Mouse (Mus musculus) heart, postnatal 25 days (tissue): ENCODE measurements around the gene Gm15517. TPM values are rescaled to one million over a fixed set of nuclear protein-coding genes. Genes with fewer than 3 reads are reported as not detected.
A peak's percentile ranks its signal among the peaks of the same experiment; 100 is the strongest.
"Not testable (repeated sequence)": the region's sequence is repeated elsewhere in the genome, so short reads cannot be mapped to it uniquely, and the experiment has no call there.

ENCODE experiments used
- DNase-seq: peaks from one replicate; pipeline ENCODE4 v3.0.0; 2022; ENCODE audit warnings: low spot score
- intact Hi-C: fragments of 180-260 bp; cut with DNase I; formaldehyde crosslinking; loops from one replicate; pipeline ENCODE4 v1.15.1; 2025
- total RNA-seq, 2 experiments: library from RNA; stranded (reverse); gene quantifications; 2 replicates each; pipeline ENCODE4 v1.2.3; 2021

Gene Gm15517
- not detected for total RNA-seq

DNA sequence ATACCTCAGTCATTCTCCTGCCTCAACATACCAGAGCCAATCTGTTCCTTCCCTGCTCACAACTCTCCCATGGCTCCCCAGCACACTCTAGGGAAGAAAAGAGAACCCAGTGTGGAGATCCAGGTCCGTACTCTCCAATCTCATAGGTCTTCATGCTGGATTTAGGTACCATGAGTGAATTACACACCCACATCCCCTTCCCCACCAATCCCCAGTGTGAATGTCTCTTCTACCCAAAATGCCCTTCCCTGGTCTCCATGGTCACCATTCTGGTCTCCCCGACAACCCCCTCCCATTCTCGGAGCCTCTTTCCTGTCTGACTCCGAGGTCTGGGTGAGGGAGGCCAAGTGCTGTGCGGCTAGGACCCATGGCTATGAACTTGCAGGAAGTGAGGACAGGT lies at the start of gene Gm15517:
Gene Gm15517, plus strand, starts transcription at position 301 of the 400 bp plus-strand sequence.
- intact Hi-C loops = loop anchor here (5.0 kb wide), 1 partner anchor 41 kb away; no protein-coding TSS in a partner anchor
- no peak for DNase-seq

DNA sequence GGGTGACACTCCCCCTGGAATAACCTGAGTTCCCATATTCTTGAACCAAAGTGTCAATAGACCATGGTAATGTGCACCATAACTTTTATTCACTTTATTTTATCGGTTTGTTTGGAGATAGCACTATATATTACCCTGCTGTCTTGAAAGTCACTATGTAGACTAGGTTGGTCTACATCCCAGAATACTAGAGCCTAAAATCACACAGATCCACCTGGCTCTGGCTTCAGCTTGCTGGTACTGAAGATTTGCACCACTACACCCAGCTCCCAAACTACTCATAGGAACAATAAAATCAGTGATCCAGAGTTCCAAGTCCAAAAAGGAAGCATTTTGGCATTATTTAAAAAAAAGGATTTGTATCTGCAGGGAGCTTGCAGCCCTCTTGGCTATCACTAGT lies 45.6 kb upstream of the Gm15517 start, which contains the start of gene Klk1b5:
Gene Klk1b5, plus strand, starts transcription at position 301 of the 400 bp plus-strand sequence.
- DNase-seq = no peak
- intact Hi-C loops = no loop called here

DNA sequence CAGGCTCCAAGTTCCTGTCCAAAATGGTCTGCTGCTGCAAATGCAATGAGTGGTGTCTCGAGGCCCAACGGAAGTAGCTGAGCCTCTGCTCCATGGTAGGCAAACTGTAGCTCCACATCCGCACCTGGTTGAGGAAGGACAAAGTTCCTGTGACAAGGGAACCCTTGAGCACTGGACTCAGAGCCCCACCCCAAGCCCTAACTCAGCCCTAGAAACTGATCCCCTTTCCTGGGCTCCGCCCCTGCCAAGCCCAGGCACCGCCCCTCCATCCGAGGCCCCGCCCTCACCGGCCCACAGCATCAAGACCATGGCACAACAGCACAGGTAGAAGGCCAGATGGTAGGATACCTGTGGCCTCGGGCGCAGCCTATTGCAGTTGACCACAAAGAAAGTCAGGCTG lies 39.6 kb upstream of the Gm15517 start:
- intact Hi-C loops = not testable (repeated sequence)

DNA sequence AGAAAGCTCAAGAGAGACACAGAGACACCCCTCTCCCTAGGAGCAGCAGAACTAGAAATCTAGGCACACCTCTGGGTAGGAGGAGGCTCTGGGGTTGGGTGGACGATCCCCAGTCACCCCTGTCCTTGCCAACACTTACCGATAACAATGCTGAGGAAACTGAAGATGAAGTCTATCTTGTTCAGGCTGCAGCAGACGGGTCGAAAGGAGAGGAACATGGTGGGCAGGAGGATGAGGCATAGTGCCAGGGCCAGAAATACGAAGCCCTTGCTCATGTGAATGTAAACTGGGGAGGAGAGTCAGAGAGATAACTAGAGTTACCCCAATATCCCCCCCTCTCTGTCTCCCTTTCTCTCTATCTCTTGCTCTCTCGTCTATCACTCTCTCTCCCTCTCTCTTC lies 38.9 kb upstream of the Gm15517 start:
- intact Hi-C loops = not testable (repeated sequence)

More for the DNA sequence above, 39.6 kb upstream of the Gm15517 start:
- not testable (repeated sequence) for DNase-seq

DNA sequence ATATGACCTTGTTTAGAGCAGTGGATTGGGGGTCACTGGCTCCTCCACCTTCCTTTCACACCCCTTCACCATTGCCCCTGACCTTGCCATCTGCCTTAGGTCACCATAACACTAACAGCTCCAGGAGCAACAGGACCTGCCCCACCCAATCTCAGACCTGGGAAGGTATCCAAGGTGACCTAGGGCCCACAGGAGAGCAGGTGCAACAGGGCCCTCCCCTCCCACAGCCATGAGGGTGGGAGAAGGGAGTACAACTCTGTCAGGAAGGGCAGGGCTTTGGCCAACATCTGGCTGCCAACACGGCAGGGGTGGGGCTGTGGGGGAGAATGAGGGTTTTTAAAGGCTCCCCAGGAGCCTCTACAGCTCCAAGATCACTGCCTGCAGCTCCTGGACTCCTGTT lies 36.2 kb upstream of the Gm15517 start, which contains the start of gene Klk1:
Gene Klk1, plus strand, starts transcription at position 285 of the 400 bp plus-strand sequence.
- intact Hi-C loops = no loop called here
- DNase-seq = no peak

More for the DNA sequence above, 38.9 kb upstream of the Gm15517 start:
- DNase-seq = not testable (repeated sequence)

DNA sequence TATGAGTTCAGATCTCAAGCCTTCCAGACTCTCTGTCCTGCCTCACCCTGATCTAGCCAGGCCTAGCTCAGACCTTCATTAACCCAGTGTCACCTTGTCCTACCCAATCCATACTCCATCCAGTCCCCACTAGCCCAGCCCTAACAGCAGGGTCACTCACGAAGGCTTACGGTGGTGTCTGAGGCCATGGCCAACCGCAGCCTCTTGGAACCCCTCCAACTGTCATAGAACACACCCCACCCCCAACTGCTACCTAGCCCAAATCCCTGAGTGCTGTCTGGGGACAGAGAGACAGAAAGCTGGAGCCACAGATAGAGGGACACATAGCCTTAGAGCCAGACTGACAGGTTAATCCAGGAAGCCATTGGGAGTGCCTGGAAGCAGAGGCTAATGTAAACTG lies 25.3 kb upstream of the Gm15517 start, which contains the start of gene Gm36864:
Gene Gm36864, plus strand, starts transcription at position 269 of the 400 bp plus-strand sequence.
- intact Hi-C loops = no loop called here
- no peak for DNase-seq

DNA sequence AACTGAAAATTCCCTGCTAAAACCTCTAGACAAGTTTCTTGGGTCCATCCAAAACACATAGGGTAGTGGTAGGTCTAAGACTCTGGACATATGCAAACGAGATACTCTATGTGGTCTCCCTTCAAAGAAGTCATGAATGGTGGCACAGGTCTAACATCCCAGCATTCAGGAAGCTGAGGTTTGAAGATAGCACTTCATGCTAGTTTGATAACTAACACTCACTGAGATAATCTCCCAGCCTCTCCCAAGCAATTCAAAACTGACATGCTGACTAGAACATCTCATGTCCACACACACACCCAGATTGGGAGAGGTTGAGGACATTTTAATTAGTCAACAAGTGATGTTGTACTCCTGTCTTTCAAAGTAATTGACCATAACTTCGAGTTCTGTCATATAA lies 21.3 kb upstream of the Gm15517 start:
- no peak for DNase-seq
- intact Hi-C loops = no loop called here

DNA sequence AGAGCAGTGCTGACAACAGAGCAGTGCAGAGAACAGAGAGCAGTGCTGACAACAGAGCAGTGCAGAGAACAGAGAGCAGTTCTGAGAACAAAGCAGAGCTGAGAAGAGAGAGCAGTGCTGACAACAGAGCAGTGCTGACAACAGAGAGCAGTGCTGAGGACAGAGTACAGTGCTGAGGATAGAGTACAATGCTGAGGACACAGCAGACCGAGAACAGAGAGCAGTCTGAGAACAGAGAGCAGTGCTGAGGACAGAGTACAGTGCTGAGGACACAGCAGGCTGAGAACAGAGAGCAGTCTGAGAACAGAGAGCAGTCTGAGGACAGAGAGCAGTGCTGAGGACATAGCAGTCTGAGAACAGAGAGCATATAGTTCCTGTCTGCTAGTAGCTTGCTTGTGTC lies 20.5 kb upstream of the Gm15517 start:
- intact Hi-C loops = no loop called here
- no peak for DNase-seq

DNA sequence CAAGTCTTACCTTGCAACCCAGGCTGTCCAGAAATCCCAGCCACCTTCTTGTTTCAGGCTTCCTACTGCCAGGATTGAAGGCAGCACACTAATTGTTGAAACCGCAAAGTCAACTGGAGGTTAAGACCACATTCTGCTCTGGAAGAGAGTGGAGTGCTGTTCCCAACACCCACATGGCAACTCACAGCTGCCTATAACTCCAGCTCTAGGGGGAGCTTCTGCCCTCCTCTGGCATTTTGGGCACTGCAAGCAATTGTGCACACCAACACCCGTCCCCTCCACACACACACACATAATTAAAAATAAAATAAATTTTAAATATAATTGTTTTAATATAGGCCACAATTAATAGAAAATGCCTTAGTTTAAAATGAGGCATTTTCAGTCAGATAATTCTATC lies 20.1 kb upstream of the Gm15517 start:
- no peak for DNase-seq
- intact Hi-C loops = no loop called here

DNA sequence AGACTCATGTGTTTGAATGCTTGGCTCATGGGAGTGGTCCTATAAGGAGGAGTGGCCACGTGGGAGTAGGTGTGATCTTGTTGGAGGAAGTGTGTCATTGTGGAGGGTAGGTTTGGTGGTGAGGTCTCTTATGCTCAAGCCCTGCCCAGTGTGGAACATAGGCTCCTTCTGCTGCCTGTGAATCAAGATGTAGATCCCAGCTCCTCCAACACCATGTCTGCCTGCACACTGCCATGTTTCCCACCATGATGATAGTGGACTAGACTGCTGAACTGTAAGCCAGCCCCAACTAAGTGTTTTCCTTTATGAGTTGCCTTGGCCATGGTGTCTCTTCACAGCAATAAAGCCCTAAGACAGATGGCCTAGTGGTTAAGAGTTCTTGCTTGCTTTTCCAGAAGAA lies 17.2 kb upstream of the Gm15517 start:
- DNase-seq = no peak
- intact Hi-C loops = no loop called here

DNA sequence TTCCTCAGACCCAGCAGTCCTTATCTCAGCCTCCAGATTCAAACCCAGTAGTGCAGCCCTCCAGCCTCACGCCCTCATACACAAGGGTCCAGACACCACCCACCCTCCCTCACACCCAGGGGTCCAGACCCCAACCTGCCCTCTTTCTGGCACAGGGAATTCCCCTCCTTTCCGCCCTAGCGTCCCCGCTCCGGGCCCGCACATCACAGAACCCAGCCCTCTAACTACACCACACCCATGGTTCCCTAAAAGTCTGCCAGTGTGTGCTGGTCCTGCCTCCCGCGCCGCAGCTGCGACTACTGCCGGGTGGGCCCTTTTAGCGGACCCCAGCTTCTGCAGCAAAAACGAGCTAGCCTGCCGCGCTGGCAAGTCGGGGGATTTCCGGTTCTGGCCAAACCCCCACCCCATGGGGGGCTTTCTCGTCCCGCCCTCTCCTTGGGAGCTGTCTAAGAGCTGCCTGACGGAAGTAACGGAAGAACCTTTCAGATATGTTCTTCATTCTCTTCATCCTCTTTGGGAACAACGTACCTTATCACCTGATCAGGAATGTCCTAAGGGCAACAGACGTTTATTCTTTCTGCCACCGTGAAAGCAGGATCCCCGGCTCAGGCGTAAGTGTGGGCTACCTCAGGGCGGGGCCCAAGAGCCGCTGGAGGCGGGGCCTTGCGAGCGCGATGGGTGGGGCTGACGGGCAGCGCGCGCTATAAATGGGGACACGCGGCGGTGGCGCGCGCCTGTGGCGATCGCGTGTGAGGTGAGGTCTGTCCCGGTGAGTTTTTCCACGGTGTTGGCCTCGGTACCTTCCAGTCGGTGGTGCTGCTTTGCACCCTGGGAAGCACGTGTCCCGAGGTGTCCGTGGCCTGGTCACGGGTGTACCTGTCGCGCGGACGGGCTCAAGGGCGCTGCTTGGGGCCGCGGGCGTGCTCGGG lies 14.9 kb upstream of the Gm15517 start, which contains the start of the genes 1700028J19Rik and 2410002F23Rik:
Gene 1700028J19Rik, minus strand, starts transcription at position 641 of the 929 bp plus-strand sequence.
Gene 2410002F23Rik, plus strand, starts transcription at position 668 of the 929 bp plus-strand sequence.
- peak; percentile 82 for DNase-seq

DNA sequence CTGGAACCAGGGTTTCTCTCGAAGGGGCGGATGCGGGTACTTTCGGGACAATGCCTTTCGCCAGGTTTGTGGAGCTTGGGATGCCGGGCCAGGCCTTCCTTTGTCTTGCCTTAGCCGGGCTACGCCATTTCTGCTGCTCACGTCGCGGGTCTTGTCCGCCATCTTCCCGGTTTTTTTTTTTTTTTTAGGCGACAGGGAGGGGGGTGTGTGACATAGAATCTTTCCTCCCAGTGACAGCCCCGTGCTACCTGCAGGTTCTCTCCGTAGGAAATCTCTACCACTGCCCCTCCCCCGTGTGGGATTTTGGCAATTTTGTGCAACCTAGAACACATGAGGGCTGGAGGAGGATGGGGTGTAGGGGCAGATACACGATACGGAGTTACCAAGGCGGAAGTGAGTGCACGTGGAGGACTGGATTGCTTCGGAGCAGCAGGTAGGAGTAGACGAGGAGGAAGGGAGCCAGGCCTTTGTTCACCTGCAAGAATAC lies 14.2 kb upstream of the Gm15517 start:
- intact Hi-C loops = loop anchor here (5.0 kb wide), 1 partner anchor 305 kb away; the partner anchor contains the start of gene Nr1h2

More for the DNA sequence above, 14.9 kb upstream of the Gm15517 start, which contains the start of the genes 1700028J19Rik and 2410002F23Rik:
- intact Hi-C loops = loop anchor here (5.0 kb wide), 1 partner anchor 306 kb away; the partner anchor contains the start of gene Nr1h2

DNA sequence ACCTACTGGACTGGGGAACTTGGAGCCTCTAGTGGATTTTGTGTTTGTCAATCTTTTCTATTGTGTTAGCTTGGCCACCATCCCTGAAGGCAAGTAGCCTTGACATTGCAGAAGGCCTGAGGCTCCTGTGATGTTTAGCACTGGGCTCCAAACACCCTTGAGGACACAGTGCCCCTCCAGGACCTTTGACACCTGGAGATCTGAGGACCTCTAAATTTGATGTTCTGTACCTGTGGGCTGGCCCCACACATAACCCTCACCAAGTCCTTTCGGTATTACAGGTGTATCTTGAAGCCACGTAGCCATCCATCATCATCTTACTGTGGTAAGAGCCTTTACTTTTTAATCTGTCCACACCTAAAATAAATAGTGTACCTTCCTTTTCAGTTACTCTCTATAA lies 13.3 kb upstream of the Gm15517 start:
- DNase-seq = no peak
- intact Hi-C loops = loop anchor here (5.0 kb wide), 1 partner anchor 304 kb away; the partner anchor contains the start of gene Nr1h2

More for the DNA sequence above, 14.2 kb upstream of the Gm15517 start:
- DNase-seq = no peak

DNA sequence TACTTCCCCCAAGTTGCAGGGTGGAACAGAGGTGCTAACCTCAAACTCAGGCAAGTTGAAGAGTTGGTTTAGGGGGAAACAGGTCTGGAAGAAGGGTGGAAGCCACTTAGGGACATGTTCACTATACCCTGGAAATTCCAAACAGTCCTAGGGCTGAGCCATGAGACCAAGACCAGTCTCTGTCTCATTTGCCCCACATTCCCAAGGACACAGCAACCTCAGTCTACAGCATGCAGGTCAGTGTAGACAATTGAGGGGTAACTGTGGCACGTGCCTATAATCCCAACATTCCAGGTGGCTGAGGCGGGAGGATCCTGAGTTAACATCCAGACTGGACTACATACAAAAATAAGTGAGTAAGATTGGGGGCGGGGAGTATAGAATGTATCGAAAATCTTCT lies 12.0 kb upstream of the Gm15517 start:
- intact Hi-C loops = loop anchor here (5.0 kb wide), 1 partner anchor 303 kb away; the partner anchor contains the start of gene Nr1h2
- no peak for DNase-seq

DNA sequence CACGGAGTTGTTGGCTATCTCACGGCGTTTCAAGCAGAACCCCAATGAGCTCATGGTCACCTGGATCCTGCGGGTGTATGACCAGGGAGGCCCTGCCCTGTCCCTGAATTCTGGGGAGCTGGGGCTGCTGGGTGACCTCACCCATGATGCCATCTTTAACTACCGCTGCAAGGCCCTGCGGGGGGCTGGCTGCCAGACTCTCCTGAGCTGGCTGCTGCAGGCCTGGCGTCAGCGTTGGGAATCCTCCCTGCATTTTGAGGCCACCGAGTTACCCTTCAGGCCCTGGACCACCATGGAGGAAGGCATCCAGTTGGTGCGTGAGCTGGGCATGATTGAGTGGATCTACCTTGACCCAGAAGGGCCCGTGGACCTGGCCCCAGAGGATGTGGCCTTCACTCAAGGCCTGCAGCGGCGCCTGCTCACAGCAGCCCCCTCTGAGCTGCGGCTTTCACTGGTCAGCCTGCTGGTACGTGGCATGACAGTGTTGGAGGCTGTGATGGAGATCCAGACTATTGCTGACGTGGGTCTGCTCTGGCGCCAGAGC lies 10.4 kb upstream of the Gm15517 start:
- DNase-seq, intact Hi-C loops: not testable (repeated sequence)

DNA sequence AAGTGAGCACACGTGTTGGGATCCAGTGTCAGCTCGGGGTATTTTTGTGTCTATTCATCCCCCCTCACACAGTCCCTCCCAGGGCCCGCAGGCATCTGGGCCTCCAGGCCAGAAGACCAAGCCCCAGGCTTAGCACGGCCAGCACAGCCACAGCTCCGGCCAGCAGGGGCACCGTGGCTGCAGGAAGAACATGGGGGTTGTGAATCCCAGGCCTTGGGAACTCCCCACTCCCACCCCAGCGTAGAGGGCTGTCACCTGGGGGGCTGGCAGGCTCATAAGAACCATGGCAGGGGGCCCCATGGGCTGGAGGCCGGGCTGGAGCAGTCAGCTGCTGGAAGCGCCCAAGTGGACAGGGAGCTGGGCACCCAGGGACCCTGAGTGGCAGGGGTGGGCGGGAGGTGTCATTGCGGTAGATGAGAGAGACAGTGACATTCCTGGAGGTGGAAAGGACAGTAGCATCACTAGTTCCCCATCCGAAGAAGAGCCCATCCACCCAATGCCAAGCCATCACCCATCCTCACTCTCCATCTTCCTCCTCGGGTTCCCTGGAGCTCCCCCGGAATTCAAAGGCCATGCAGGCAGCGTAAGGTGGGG lies 8.1 kb upstream of the Gm15517 start:
- intact Hi-C loops = no loop called here
- no peak for DNase-seq

DNA sequence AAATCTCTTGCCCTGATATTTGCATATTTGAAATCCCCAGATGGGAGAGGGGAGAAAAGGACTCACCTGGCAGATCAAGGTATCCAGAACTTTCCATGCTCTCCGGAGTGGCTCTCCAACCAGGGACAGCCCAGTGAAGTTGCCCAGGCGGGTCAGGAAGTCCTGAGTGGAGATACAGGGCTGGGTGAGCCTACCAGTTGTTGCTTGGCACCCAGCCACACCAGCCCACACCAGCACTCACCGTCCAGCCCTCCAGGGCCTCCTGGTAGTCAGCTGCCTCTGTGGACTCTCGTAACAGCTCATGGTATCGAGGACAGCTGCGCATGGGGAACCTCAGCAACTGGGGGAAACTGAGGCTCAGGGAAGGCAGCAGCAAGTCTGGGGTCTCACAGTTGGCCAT lies 6.3 kb upstream of the Gm15517 start:
- DNase-seq = no peak
- intact Hi-C loops = no loop called here

DNA sequence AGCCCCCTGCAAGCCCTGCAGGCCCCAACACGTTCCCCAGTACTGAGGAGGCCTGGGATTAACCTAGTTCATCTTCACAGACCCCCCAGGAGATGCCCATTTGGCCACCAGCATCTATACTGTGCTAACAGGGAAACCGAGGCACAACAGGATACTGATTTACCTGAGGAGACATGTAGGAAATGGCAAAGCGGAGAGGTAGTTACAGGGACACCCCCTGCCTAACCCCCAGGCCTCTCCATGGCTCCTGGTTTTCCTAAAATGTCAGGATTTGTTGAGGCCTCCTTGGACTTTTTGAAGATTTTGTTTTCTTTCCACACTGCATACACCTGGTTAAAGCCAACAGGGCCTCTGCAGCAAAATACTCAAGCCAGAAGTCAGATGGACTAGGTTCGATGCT lies 4.0 kb upstream of the Gm15517 start, which contains the start of gene Acp4:
Gene Acp4, minus strand, starts transcription at position 101 of the 400 bp plus-strand sequence.
- DNase-seq = no peak
- intact Hi-C loops = no loop called here

DNA sequence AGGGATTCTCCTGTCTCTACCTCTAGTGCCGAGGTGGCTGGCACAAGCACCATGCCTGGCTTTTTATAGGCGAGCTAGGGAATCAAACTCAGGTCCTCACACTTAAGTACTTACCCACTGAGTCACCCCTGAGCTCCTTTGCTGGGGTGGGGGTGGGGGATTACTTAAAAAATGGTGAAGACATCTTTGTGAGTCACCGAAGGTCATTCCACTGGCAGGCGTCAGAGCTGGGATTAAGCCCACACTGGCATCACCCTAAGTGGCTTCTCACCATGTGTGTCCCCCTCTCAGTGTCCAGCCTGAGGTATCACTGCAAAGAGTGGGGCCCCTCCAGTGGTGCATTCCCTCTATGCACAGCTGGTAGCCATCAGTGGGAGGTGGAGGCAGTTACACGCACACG lies 837 bp upstream of the Gm15517 start:
- DNase-seq = no peak
- intact Hi-C loops = loop anchor here (5.0 kb wide), 1 partner anchor 42 kb away; no protein-coding TSS in a partner anchor
